Mouse (Mus musculus) skeletal muscle tissue, postnatal 0 days (tissue): ENCODE data around the gene Upk3a. TPM values are rescaled to one million over a fixed set of nuclear protein-coding genes. Genes with fewer than 3 reads are reported as not detected.

Experiments
- polyA plus RNA-seq: library from polyadenylated mRNA; unstranded; fragments of >200 nt; fragmentation: Nextera tagmentation; extraction: Ambion mirVana; gene quantifications from 2 replicates; pipeline ENCODE4 v1.2.1, GENCODE M21; 2015

Upk3a gene
- not detected in 2 replicates for polyA plus RNA-seq

GRCm38 (mm10) chr15:85016951-85017664 is at the start of gene Upk3a:
Upk3a (plus strand) TSS chr15:85017141.

GRCm38 (mm10) chr15:84987874-84988825 is 28.8 kb upstream of the Upk3a start, which contains the start of gene 5031439G07Rik:
5031439G07Rik (minus strand) TSS chr15:84988551.

GRCm38 (mm10) chr15:85028648-85029047 is 11.7 kb downstream of the Upk3a start, which contains the start of gene Fam118a:
Fam118a (plus strand) TSS chr15:85028948.

Other genes starting within 250 kb of the Upk3a start
- 0.08 TPM in 1 of 2 replicates, not detected in the other for gene Phf21b, start 161.1 kb upstream of the Upk3a start, polyA plus RNA-seq
- 0.13 and 0.16 TPM in 2 replicates for gene Gm29666, start 97.1 kb upstream of the Upk3a start, polyA plus RNA-seq
- 14.8 and 15.8 TPM in 2 replicates for gene Nup50, start 93.7 kb upstream of the Upk3a start, polyA plus RNA-seq
- gene 5031439G07Rik, start 28.6 kb upstream of the Upk3a start, polyA plus RNA-seq: 4.3 and 6.4 TPM in 2 replicates
- gene Fam118a, start 11.8 kb downstream of the Upk3a start, polyA plus RNA-seq: 8.6 and 10.0 TPM in 2 replicates
- 0.12 and 0.22 TPM in 2 replicates for gene Smc1b, start 114.8 kb downstream of the Upk3a start, polyA plus RNA-seq
- not detected in 2 replicates for gene Ribc2, start 114.9 kb downstream of the Upk3a start, polyA plus RNA-seq
- 55.3 and 58.2 TPM in 2 replicates for gene Fbln1, start 188.8 kb downstream of the Upk3a start, polyA plus RNA-seq